Mouse (Mus musculus): Measurements from ENCODE around the gene 4921517D22Rik. TPM values are rescaled to one million over a fixed set of nuclear protein-coding genes. Genes with fewer than 3 reads are reported as not detected.

Gene 4921517D22Rik
- total RNA-seq, 2 experiments from 2014 or later = not detected

DNA sequence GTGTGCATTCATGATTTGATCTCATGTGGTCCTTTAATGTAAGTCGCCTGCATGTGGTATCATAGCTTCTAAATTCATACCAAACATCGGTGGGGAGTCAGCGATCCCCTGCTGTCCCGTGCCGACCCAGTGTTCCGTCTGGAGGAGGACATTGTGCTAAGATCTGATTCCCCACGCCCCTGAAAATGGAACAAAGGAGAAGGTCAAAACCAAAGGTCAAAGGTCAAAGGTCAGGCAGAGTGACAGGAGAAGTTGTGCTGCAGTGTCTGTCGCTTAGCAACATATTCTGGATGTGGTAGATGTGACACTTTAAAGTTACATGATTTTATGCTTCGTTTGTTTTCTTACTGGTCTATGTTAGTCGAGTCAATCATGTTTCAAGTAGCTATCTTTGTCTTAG is 2.4 kb downstream of the 4921517D22Rik start:
- DNase-seq (ENCODE audit: low spot score in 2 of 2) = no peak

DNA sequence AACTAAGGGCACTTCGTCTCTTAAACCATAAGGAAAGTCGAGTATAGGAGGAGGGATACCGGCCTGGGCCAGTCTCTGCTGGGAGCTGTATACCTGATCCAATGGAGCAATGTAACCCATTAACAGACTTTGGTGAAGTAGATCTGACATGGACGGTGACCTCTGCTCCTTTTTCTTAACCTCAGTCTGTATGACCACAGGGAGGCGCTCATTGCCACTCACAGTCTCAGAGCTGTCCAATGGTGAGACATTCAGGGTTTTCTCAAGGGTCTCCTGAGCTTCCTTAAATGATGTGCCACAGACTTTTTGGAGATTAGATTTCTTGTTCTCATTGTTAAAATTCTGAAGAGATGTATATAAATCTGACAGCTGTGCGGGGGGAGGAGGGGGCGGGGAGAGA is 3.3 kb downstream of the 4921517D22Rik start:
- DNase-seq (ENCODE audit: low spot score in 2 of 2) = no peak

DNA sequence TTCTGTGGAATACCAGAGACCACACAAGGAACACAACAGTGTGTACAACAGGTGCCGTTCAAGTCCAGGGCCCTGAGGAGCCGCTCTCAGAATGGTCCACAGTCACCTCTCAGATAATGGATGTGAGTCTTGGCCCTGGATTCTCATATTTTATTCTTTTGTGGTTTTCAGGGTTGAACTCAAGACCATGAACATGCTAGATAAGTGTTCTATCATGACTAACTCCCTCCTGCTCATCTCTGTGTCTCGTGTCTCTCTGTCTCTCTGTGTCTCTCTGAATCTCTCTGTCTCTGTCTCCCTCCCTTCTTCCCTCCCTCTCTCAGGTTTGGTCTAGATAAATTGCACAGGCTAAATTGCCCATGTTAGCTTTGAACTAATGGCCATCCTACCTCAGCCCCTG is 4.1 kb downstream of the 4921517D22Rik start:
- no peak for DNase-seq (ENCODE audit: low spot score in 2 of 2)

DNA sequence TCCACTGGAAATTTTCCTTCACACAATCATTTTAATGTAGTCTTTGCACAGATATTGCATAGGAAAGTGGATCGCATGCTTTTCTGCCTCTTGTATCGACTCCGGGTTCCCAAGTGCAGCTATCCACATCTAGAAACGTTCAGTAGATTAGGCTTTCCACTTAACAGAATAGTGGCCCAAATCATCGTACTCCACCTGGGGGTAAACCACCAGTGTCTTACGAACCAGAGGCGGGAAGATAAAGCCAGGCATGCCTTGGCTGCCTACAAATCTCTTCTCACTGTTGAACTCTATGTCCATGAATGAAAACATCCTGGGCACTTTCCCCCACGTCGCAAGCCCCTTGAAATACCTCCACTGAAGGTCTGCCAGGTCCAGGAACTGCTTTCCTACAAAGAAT is 4.6 kb downstream of the 4921517D22Rik start:
- DNase-seq (ENCODE audit: low spot score in 2 of 2) = no peak

DNA sequence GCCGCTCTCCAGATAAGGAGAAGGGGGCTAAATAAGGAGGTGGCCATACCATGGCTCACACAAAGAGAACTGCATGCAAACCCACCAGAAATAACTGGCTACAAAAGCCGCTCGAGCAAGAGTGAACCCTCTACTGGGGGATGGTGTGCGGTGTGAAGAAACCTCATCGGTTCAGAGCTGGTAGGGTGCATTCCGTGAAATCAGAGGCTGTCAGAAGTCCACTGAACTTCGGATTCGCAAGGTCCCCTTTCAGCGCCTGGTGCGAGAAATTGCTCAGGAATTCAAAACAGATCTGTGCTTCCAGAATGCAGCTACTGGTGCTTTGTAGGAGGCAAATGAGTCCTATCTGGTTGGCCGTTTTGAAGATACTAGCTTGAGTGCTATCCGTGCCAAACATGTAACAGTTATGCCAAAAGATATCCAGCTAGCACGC is 5.6 kb downstream of the 4921517D22Rik start:
- DNase-seq (ENCODE audit: low spot score in 2 of 2) = peak; percentile 22 to 30

DNA sequence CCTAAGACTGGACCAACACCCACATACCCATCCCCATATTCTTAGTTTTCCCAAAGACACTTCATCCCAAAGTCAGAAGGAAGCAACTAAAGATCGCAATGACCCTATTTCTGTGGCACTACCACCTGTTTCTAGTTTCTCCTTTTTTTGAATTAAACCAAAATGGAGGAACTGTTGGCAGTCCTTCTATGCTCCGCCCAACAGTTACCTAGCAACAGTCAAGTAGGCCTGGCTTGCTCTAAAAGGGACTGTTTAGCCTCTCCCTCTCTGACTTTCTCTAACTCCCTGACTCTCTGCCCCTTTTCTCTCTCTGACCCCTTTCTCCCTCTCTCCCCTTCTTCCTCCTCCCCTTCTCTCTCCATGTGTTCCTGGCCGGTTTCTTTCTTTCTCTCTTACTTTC is 8.7 kb downstream of the 4921517D22Rik start:
- DNase-seq (ENCODE audit: low spot score in 2 of 2) = no peak

DNA sequence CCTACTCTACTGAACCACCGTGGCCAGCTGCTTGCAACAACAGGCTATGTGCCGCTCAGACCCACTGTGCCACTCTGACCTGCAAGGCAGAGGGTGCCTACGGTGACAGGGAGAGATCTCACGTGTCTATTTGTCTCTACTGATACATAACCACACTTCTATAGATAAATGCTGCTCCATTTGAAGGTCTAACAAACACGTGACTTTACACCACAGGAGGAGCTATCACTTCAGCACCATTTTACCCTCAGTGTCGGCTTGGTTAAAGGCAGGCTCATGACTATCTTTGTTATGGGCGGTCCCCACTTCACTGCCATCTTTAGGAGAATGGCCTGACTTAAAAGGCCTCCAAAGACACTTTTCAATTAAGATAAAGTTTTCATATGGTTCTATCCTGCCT is 11.3 kb downstream of the 4921517D22Rik start:
- DNase-seq (ENCODE audit: low spot score in 2 of 2) = no peak

DNA sequence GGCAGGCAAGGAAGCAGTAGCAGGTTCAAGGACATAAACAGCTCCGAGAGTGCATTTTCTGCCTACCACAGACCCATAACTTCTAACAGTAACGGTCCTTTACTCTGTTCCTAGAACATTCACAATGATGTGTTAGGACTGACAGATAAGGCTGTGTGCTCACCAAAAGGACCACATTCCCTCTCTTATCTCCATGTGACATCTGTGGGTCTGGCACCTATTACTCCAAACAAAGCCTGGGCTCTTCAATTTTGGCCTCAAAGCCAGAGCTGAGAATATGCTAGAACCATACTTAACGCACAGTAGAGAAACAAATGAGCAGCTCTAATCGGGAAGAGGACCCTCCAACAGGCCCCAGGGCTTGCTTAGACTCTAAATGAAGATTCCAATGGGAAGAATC is 14.0 kb downstream of the 4921517D22Rik start:
- DNase-seq (ENCODE audit: low spot score in 2 of 2) = no peak

DNA sequence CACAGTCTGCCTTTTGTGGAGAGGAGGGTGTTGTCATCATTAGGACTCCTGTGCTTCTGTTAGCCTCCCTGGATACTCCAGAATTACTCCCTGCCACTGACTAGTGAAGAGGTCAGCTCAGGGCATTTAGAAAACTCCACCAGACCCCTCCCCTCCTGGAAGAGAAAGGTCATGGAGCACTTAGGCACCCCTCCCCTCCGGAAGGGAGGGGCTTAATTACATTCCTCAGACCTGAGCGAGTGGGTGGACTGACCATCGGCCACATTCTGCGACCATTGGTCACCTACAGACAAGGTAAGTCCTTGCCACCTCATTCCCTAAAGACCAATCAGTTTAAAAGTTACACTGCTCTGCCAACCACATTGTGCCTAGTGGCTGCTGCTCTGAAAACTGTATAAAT is 14.6 kb downstream of the 4921517D22Rik start:
- no peak for DNase-seq (ENCODE audit: low spot score in 2 of 2)

DNA sequence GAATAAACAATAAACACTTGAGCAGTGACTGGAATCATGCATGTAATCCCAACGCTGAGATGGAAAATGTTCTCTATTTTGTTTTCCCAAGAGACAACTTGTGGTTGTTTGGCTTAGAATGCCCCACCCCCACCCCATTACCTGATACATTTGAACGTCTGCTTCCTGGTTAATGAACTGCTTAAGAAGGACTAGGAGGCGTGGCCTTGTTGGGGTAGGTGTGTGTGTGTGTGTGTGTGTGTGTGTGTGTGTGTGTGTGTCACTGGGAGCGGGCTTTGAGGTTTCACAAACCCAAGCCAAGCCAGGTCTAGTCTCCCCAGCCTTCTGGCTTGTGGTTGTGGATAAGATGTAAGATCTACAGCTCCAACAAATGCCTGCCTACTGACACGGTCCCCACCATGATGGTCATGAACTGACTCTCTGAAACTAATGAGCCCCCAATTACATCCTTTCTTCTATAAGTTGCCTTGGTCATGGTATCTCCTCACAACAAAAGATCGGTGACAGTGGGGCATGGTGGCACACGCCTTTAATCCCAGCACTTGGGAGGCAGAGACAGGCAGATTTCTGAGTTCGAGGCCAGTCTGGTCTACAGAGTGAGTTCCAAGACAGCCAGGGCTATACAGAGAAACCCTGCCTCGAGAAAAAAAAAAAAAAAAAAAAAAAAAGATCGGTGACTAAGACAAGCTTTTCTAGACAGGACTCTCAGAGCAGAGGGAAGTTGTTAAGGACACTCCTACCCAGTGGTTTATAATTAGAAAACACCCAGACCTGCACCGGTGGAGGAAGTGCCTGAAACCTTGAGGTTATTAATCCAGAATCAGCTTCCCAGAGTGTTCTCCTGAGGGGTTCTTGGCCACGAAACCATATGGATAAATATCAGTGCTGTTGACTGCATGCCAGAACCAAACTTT is 17.3 kb downstream of the 4921517D22Rik start:
- DNase-seq (ENCODE audit: low spot score in 2 of 2) = no peak

DNA sequence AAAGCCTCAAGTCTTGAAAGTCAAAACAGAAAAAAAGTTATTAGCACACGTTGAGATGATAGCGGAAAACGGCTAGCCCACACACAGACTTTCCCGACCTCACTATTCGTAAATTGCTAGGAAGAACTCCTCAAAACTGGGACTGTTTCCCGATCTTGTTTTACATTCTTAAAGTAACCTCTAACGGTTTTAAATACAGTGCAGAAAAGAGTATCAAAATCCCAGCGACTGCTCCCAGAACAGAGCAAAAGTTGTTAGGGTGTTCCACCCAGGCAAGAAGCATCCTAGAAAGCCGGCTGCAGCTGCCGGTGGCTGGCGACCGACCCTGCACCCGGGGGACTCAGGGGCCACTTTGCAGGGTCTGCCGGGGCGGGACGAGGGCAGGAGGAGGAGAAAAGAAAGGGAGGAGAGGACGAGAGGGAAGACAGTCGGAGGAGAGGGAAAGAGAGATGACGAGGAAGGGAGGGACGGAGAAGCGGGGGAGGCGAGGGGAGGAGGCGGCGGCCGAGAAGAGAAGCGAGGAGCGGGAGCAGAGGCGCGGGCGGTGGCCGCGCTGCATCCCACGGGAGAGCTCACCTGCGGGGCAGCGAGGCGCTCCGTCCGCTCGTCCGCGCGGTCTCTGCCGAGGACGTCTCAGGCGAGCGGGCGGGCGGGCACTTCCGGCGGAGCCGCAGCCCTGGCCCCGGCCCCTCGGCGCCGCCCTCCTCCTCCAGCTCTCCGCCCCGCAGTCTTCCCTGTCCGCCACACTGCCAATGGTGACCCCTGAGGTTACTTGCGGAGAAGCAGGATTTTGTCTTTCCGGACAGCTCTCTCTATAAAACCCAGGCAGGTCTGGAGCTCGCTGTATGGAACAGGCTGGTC is 18.5 kb downstream of the 4921517D22Rik start, which contains the start of gene Golm1:
Gene Golm1 (minus strand): TSS at position 661 of the 861 bp plus-strand sequence.
- peak; percentile 28 to 54 for DNase-seq (ENCODE audit: low spot score in 2 of 2)

DNA sequence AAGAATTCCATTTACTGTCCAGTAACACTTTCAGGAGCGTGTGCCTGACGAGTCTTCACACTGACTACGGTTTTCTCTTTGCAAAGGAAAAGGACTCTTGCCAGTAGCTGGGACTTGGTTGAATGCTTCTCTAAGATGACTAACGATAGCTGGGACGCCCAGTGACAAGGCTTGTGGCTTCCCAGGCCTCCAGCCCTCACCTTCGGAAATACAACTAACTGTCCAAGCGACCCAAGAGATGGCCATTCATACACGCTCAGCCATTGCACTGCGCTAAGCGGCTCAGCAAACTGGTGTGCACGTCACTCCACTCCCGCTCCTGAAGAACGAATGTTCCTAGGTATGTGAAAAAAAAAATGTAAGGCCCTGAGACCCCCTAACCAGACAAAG is 19.2 kb downstream of the 4921517D22Rik start:
- no peak for DNase-seq (ENCODE audit: low spot score in 2 of 2)

DNA sequence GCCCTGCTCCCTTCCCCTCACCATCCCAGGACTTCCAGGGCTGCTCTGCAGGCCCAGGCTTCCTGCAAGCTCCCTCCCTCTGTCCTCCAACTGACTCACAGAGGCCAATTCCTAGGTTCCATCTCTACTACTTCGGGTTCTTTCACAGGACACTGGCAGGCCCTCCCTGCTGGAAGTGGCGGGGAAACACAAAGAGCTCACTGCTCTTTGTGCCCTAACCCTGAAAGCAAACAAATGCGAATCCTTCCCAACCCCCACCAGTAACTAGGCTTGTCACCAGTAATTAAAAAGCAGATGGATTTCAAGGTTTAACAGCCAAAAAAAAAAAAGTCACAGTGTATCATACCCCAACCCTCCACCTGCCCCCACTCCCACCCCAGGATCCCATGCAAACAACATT is 19.7 kb downstream of the 4921517D22Rik start:
- no peak for DNase-seq (ENCODE audit: low spot score in 2 of 2)

DNA sequence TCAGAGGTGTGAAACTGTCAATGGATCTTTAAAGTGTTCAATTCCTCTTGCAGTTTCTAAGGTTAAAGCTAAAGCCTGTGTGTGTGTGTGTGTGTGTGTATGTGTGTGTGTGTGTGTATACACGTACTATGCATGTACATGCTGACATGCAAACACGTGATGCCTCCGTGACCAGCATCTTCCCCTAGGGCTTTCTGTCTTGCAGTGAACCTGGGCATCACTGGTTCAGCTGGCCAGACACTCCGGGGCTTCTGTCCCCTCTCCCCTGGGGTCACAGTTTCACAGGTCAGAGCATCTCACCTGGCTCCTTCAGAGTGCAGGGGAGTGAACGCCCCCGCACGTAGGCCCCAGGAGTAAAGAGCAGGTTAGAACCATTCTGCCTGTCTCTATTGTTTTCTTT is 20.3 kb downstream of the 4921517D22Rik start:
- DNase-seq (ENCODE audit: low spot score in 2 of 2) = no peak

DNA sequence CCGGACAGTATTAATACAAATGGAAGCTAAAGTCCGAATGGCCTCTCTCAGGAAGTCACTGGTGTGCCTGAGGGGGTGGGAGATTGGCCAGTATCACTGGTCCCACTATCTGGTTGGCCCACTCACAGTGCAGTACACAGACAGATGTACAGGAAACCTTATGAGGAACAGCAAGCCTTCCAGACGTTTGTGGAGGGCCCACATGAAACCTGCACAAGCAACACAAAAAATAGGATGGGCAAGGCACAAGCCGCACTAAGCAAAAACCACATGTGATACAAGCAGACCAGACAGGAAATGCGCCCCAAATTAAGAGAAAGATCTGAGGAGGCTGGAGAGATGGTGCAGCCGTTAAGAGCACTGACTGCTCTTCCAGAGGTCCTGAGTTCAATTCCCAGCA is 21.7 kb downstream of the 4921517D22Rik start:
- DNase-seq (ENCODE audit: low spot score in 2 of 2) = no peak

DNA sequence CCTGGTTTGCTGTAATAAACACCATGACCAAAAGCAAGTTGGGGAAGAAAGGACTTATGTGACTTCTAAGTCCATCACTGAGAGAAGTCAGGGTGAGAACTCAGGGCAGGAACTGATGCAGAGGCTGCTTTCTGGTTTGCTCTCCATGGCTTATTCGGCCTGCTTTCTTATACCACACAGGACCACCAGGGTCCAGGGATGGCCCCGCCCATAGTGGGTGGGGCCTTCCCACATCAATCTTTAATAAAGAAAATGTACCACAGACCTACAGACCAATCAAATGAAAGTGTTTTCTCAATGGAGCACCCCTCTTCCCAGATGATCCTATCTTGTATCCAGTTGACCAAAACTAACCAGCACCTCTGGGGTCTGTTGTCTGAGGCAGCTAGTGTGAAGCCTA is 22.4 kb downstream of the 4921517D22Rik start:
- DNase-seq (ENCODE audit: low spot score in 2 of 2) = no peak

DNA sequence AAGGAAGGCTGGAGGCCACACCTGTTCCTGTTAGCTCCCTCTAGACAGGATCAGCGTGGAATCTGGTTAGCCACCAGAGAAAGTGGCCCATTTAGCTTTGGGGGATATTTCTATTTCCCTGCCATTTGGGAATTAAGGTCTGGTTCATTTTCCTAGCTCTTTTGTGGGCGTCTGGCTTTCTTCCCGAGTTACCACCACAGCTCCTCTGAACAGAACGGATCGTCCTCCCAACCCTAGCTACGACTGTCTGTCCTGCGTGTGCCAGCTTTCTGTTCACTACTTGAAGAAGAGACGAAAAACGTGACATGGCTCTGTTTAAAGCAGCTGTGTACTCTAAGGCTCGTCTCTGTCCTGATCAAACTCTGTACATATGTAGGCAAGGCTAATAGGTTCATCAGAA is 24.0 kb downstream of the 4921517D22Rik start:
- DNase-seq (ENCODE audit: low spot score in 2 of 2) = peak; percentile 48 to 65

DNA sequence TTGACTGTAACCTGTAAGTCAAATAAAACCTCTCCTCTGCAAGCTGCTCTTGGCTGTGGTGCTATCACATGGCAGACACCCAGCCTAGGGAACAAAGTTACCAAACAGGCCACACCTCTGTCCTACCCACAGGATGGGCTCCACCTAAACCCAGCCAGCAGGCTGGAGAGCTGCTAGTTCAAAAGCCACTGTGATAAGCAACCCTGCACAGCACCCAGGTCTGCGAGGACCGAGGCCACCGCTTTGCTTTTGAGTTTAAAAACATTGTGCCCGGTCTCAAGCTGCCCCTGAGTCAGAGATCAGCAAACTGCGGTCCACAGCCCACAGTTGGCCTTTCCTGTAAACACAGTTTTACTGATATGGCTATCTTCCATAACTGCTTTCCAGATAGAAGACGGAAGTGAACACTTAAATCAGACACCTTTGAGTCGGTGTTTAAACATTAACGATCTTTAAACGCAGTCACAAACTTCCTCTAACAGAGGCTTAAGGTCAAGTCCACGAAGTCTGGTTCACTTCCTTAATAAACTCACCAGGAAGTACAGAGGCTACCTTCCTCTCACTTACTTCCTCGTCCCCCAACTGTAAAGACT is 25.3 kb downstream of the 4921517D22Rik start:
- DNase-seq (ENCODE audit: low spot score in 2 of 2) = no peak

DNA sequence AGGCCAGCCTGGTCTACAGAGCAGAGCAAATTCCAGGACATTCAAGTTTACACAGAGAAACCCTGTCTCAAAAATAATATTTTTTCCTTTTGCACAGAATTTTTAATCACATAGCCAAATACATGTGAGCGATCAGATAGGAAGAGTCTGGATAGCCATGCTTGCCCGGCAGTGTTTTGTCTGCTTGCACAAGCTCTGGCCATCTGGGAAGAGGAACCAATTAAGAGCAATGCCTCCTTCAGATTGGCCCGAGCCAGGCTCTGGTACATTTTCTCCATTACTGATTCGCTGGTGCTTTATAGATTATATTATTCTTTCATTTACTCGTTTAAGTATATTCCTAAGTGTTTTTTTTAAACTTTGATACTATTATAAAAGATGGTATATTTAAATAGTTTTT is 26.1 kb downstream of the 4921517D22Rik start:
- no peak for DNase-seq (ENCODE audit: low spot score in 2 of 2)

DNA sequence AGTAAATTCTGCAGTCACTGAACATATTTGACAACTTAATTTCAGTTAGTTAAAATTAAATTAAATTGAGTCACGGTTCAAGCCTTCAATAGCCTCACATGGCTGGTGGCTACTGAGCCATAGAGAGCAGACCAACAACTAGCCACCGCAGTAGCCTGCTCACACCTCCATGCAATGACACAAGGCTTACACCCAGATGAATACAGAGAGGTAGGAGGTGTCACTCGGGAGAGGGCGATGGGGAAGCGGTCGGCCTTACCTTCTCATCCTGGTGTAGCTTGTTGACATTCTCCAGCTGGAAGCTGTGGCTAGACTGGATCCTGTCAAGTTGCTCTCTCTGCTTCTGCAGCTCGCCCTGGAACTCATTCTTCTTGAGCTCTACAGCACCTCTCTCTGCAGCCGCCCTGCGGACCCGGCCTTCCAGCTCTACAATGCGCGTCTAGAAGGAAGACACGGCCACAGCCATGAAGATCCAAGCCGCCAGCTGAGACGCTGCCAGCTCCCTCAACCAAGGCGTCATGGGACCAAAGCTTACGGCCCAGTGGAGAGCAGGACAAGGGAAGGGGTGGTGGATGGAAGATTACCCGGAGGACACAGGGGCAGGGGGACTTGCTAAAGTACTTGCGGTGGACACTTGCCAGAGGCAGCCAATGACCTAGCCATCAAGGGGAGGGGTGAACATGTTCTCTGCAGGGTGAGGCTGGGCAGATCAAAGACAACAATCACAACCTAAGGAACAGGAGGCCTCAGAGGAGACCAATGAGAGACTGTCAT is 29.8 kb downstream of the 4921517D22Rik start:
- no peak for DNase-seq (ENCODE audit: low spot score in 2 of 2)

DNA sequence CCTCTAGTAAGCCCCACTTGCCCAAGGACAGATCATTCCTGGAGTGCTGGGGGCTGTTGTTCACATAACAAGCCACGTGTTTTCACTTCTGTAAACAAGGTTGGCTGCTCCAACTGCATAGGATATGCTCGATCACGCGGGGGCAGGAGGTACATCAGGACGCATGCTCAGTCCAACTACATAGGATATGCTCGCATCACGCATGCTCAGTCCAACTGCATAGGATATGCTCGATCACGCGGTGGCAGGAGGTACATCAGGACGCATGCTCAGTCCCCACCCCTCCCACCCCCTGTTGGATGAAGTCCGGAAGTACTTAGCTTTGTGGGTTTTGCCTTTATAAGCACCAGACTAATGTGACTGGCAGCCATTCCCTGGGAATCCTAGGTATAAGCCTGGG is 31.9 kb downstream of the 4921517D22Rik start:
- no peak for DNase-seq (ENCODE audit: low spot score in 2 of 2)

Data from left cerebral cortex, adult 18-20 months (tissue).